Mouse (Mus musculus) intestine, embryonic 16.5 days (tissue): ENCODE measurements around the gene 1700018B08Rik. TPM values are rescaled to one million over a fixed set of nuclear protein-coding genes. Genes with fewer than 3 reads are reported as not detected.

ENCODE experiments used
- ATAC-seq: fragments of 200-750 bp; cut with Nextera tagmentation; 2 replicates; pipeline ENCODE4 v1.8.0; 2017; ENCODE audit warnings: moderate TSS enrichment, moderate library complexity
- H3K27ac ChIP-seq: fragments of 300-500 bp; sonication (generic); 2 replicates; pipeline ENCODE4 v1.5.1; 2014; ENCODE audit warnings: mild to moderate bottlenecking, low read length
- H3K27me3 ChIP-seq: fragments of 300-500 bp; sonication (generic); replicated peaks from 2 replicates; pipeline ENCODE4 v1.6.1; 2014; ENCODE audit warnings: low read length, control low read depth, mixed read lengths; ENCODE audit not compliant: control insufficient read depth, insufficient read depth
- H3K36me3 ChIP-seq: fragments of 300-500 bp; sonication (generic); 2 replicates; pipeline ENCODE4 v1.6.1; 2014; ENCODE audit warnings: low read length, control low read depth; ENCODE audit not compliant: control insufficient read depth, insufficient read depth
- H3K4me1 ChIP-seq: fragments of 300-500 bp; sonication (generic); 2 replicates; pipeline ENCODE4 v1.6.1; 2014; ENCODE audit warnings: low read length, control low read depth, mixed read lengths; ENCODE audit not compliant: control insufficient read depth, insufficient read depth
- H3K4me2 ChIP-seq: fragments of 300-500 bp; sonication (generic); 2 replicates; pipeline ENCODE4 v1.6.1; 2014; ENCODE audit warnings: low read depth, low read length, control low read depth
- H3K4me3 ChIP-seq: fragments of 300-500 bp; sonication (generic); 2 replicates; pipeline ENCODE4 v1.5.1; 2014; ENCODE audit warnings: mild to moderate bottlenecking, low read length
- H3K9ac ChIP-seq: fragments of 300-500 bp; sonication (generic); 2 replicates; pipeline ENCODE4 v1.6.1; 2014; ENCODE audit warnings: low read depth, low read length
- H3K9me3 ChIP-seq: fragments of 300-500 bp; sonication (generic); 2 replicates; pipeline ENCODE4 v1.6.1; 2016; ENCODE audit warnings: low read length, control low read depth; ENCODE audit not compliant: control insufficient read depth
- WGBS: fragments of 180-500 bp; shearing (Covaris S2); extraction: QIAGEN DNeasy Blood & Tissue Kit; methylation state at CpG from one replicate; pipeline ENCODE4 v1.1.7; 2014; 5-methylcytosine and 5-hydroxymethylcytosine counted together
- polyA plus RNA-seq: library from polyadenylated mRNA; unstranded; fragments of >200 nt; fragmentation: Nextera tagmentation; extraction: Ambion mirVana; gene quantifications from 2 replicates; pipeline ENCODE4 v1.2.1, GENCODE M21; 2015

The 1700018B08Rik gene
- polyA plus RNA-seq, 1 experiment from 2014 or later: not detected

DNA sequence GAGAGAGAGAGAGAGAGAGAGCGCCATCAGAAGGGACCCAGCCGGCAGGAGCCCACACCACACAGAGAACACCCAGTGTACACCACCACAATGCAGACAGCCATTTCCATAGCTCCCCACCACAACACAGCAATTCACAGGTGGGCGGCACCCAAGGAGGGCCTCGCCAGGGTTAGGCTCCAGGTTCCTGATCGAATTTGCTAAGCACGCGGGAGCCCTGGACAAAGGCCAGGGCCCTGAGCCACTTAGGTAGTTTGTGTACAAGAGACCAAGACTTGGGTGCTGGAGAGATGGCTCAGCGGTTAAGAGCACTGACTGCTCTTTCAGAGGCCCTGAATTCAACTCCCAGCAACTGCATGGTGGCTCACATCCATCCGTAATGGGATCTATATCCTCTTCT lies 8.4 kb upstream of the 1700018B08Rik start:
- Histone ChIP-seq H3K4me3 (no peak overlapping the region), H3K27me3 (no peaks in the 10 kb centered on the region), H3K9ac (no peak overlapping the region), H3K4me2 (no peak overlapping the region), H3K4me1 (no peaks in the 10 kb centered on the region), H3K27ac (no peak overlapping the region), H3K9me3 (no peaks in the 10 kb centered on the region), H3K36me3 (peaks cover 24% of the 10 kb centered on the region; the same call in 1 of the 2 replicates)
- WGBS: 85% methylated on average over 9 of the region's 9 CpGs
- no peak for ATAC-seq

GRCm38 (mm10) chr8:121551065-121551985 lies 7.2 kb upstream of the 1700018B08Rik start:
- 62% methylated on average over 24 of the region's 24 CpGs for WGBS
- Histone ChIP-seq H3K27me3 (no peaks in the 10 kb centered on the region), H3K4me2 (no peak overlapping the region), H3K27ac (no peak overlapping the region), H3K9me3 (no peaks in the 10 kb centered on the region), H3K4me1 (no peaks in the 10 kb centered on the region), H3K36me3 (peaks cover 24% of the 10 kb centered on the region; the same call in 1 of the 2 replicates), H3K4me3 (no peak overlapping the region), H3K9ac (no peak overlapping the region)
- no peak for ATAC-seq

- H3K27me3 ChIP-seq: no peaks in the 10 kb centered on the region
- H3K4me2 ChIP-seq: no peak overlapping the region
- peaks cover 20% of the 10 kb centered on the region; the same call in 1 of the 2 replicates for H3K36me3 ChIP-seq
- H3K9me3 ChIP-seq: no peaks in the 10 kb centered on the region
- H3K27ac ChIP-seq: no peak overlapping the region
- no peak for ATAC-seq
- H3K4me1 ChIP-seq: no peaks in the 10 kb centered on the region
- no peak overlapping the region for H3K4me3 ChIP-seq
- H3K9ac ChIP-seq: no peak overlapping the region
- WGBS: 89% methylated on average over 6 of the region's 6 CpGs
These were observed 5.9 kb upstream of the 1700018B08Rik start for GRCm38 (mm10) chr8:121550056-121550455.

GRCm38 (mm10) chr8:121547132-121547531 lies 3.0 kb upstream of the 1700018B08Rik start:
- 0 out of 2 replicates have a peak, but pooled peaks cover 6% of the 10 kb centered on the region for H3K36me3 ChIP-seq
- H3K9ac ChIP-seq: no peak overlapping the region
- H3K9me3 ChIP-seq: no peaks in the 10 kb centered on the region
- H3K4me3 ChIP-seq: no peak overlapping the region
- WGBS: 5% methylated on average over 7 of the region's 7 CpGs
- H3K27ac ChIP-seq: no peak overlapping the region
- no peak overlapping the region for H3K4me2 ChIP-seq
- no peaks in the 10 kb centered on the region for H3K27me3 ChIP-seq
- ATAC-seq: peak; percentile 62
- H3K4me1 ChIP-seq: no peaks in the 10 kb centered on the region

GRCm38 (mm10) chr8:121544936-121545335 lies 816 bp upstream of the 1700018B08Rik start:
- ATAC-seq: no peak
- H3K4me2 ChIP-seq: no peak overlapping the region
- no peaks in the 10 kb centered on the region for H3K27me3 ChIP-seq
- WGBS: 67% methylated on average over 11 of the region's 11 CpGs
- no peak overlapping the region for H3K4me3 ChIP-seq
- H3K4me1 ChIP-seq: no peaks in the 10 kb centered on the region
- H3K27ac ChIP-seq: no peak overlapping the region
- H3K9ac ChIP-seq: no peak overlapping the region
- no peaks in the 10 kb centered on the region for H3K9me3 ChIP-seq
- no peaks in the 10 kb centered on the region for H3K36me3 ChIP-seq

- no peak overlapping the region for H3K27ac ChIP-seq
- no peak overlapping the region for H3K4me3 ChIP-seq
- H3K9me3 ChIP-seq: no peaks in the 10 kb centered on the region
- H3K9ac ChIP-seq: no peak overlapping the region
- no peak for ATAC-seq
- no peaks in the 10 kb centered on the region for H3K36me3 ChIP-seq
- 66% methylated on average over 13 of the region's 13 CpGs for WGBS
- no peak overlapping the region for H3K4me2 ChIP-seq
- no peaks in the 10 kb centered on the region for H3K27me3 ChIP-seq
- H3K4me1 ChIP-seq: no peaks in the 10 kb centered on the region
These were observed 1.2 kb downstream of the 1700018B08Rik start for GRCm38 (mm10) chr8:121542901-121543300.

DNA sequence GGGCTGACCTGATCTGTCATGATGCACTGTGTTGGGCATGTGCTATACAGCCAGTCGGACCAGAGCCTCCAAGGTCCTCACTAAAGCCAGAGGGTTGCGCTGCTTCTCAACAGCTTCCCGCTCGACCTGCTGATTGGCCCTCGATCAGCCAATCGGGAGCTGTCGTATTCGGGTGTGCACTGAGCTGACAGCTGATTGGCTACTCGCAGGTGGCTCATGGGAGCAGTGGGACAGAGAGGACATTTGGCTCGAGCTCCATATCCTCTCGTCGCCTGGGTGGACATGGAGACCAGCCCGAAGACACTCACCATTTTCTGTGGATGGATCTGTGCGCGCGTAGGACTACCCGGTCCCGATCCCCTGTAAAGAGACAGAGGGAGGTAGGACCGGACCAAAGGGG lies 2.3 kb downstream of the 1700018B08Rik start:
- Histone ChIP-seq H3K4me1 (no peaks in the 10 kb centered on the region), H3K9ac (no peak overlapping the region), H3K27me3 (no peaks in the 10 kb centered on the region), H3K9me3 (no peaks in the 10 kb centered on the region), H3K4me2 (no peak overlapping the region), H3K4me3 (no peak overlapping the region), H3K27ac (no peak overlapping the region), H3K36me3 (no peaks in the 10 kb centered on the region)
- 75% methylated on average over 19 of the region's 19 CpGs for WGBS
- no peak for ATAC-seq

DNA sequence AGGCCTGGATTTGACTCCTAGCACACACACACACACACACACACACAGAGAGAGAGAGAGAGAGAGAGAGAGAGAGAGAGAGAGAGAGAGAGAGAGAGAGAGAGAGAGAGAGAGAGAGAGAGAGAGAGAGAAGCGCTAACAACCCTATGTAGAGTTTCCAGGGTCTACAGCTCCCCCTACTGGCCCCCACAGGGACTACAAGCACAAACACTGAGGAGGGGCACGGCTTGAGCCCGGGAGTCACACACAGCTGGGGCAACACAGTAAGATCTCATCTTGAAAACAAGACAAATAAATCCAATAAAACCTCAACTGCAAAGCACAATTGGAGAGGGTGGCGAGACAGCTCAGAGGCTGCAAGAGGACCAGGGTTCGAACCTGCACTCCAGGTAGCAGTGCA lies 11.7 kb downstream of the 1700018B08Rik start:
- H3K4me1 ChIP-seq: no peaks in the 10 kb centered on the region
- no peaks in the 10 kb centered on the region for H3K27me3 ChIP-seq
- 54% methylated on average over 5 of the region's 5 CpGs for WGBS
- ATAC-seq: no peak
- no peak overlapping the region for H3K4me3 ChIP-seq
- H3K9ac ChIP-seq: no peak overlapping the region
- H3K36me3 ChIP-seq: no peaks in the 10 kb centered on the region
- no peaks in the 10 kb centered on the region for H3K9me3 ChIP-seq
- no peak overlapping the region for H3K27ac ChIP-seq
- no peak overlapping the region for H3K4me2 ChIP-seq

DNA sequence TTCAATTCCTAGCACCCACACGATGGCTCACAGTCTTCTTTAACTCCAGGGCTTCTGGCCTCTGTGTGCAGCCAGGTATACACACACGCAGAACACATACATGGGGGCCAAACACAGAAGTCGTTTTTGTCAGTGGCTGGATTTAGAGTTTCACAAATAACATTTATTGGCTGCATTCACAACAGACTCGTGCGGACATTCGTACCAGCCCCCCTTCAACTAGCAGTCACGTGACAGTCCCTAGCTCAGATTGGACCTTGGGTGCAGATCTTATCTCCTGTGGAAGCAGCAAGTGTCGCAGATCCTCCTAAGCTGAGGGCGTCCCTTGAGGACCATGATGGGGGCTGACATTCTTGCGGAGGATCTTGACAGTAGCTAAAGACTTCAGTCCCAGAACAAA lies 13.5 kb downstream of the 1700018B08Rik start:
- 72% methylated on average over 10 of the region's 10 CpGs for WGBS

More for the DNA sequence above, 13.5 kb downstream of the 1700018B08Rik start:
- no peak overlapping the region for H3K4me2 ChIP-seq
- H3K4me3 ChIP-seq: no peak overlapping the region
- no peak overlapping the region for H3K27ac ChIP-seq
- no peaks in the 10 kb centered on the region for H3K36me3 ChIP-seq
- no peak for ATAC-seq
- no peaks in the 10 kb centered on the region for H3K4me1 ChIP-seq
- no peaks in the 10 kb centered on the region for H3K9me3 ChIP-seq
- H3K9ac ChIP-seq: no peak overlapping the region
- H3K27me3 ChIP-seq: no peaks in the 10 kb centered on the region
